Mouse (Mus musculus) CH12.LX (cell line): Measurements from ENCODE around the gene Gm20388. TPM values are rescaled to one million over a fixed set of nuclear protein-coding genes. Genes with fewer than 3 reads are reported as not detected.

Experiments
- DNase-seq: peaks from one replicate; pipeline ENCODE4 v3.0.0-alpha.2; 2013; ENCODE audit errors: extremely low read depth
- H3K27ac ChIP-seq: 2 replicates; pipeline ENCODE4 v1.5.1; 2012; ENCODE audit warnings: low read depth, mild to moderate bottlenecking, control low read depth, moderate library complexity; ENCODE audit not compliant: insufficient read depth
- H3K27me3 ChIP-seq: replicated peaks from 2 replicates; pipeline ENCODE3; 2012; ENCODE audit warnings: inconsistent platforms
- H3K36me3 ChIP-seq, 2 experiments: replicated peaks in 1 of 2; 2 replicates each; pipeline versions ENCODE3 to v1.6.1; 2012; ENCODE audit warnings: inconsistent platforms in 1 of 2, low read length in 1 of 2, mild to moderate bottlenecking in 1 of 2, mixed read lengths in 1 of 2, moderate library complexity in 1 of 2; ENCODE audit not compliant: control insufficient read depth in 1 of 2, insufficient read depth in 1 of 2
- H3K4me1 ChIP-seq, 2 experiments: 2 replicates each; pipeline ENCODE4 v1.6.1; 2012; ENCODE audit warnings: inconsistent platforms in 1 of 2, moderate library complexity in 1 of 2; ENCODE audit not compliant: insufficient read depth in 2 of 2, control insufficient read depth in 1 of 2
- H3K4me2 ChIP-seq: 2 replicates; pipeline ENCODE4 v1.6.1; 2012; ENCODE audit warnings: low read depth, mild to moderate bottlenecking, control low read depth; ENCODE audit not compliant: poor library complexity, insufficient read depth, severe bottlenecking
- H3K4me3 ChIP-seq, 3 experiments: fragments of 150-350 bp in 1 of 3; sonication (generic) in 1 of 3; replicated peaks in 1 of 3; 2 replicates each; pipeline versions ENCODE3 to v1.5.1; 2011 to 2012; ENCODE audit warnings: low read depth in 2 of 3, low read length in 2 of 3, mild to moderate bottlenecking in 2 of 3, moderate library complexity in 2 of 3, control low read depth in 1 of 3, improper control_type of control experiment in 1 of 3, inconsistent platforms in 1 of 3, mixed read lengths in 1 of 3; ENCODE audit not compliant: poor library complexity in 1 of 3
- H3K79me2 ChIP-seq: replicated peaks from 2 replicates; pipeline ENCODE4 v1.6.1; 2012; ENCODE audit warnings: mild to moderate bottlenecking, moderate library complexity; ENCODE audit not compliant: control insufficient read depth, poor library complexity, insufficient read depth, severe bottlenecking; ENCODE audit errors: extremely low read depth
- H3K9ac ChIP-seq: 2 replicates; pipeline ENCODE4 v1.6.1; 2012; ENCODE audit warnings: low read depth, mild to moderate bottlenecking, control low read depth, moderate library complexity; ENCODE audit not compliant: insufficient read depth
- H3K9me3 ChIP-seq: replicated peaks from 2 replicates; pipeline ENCODE3; 2012; ENCODE audit warnings: low read length, inconsistent platforms, mixed read lengths
- BHLHE40 ChIP-seq: IDR thresholded peaks from 2 replicates; pipeline ENCODE4 v1.6.1; 2011; ENCODE audit warnings: mild to moderate bottlenecking, low read depth, low read length, improper control_type of control experiment
- CHD1 ChIP-seq: IDR thresholded peaks from 2 replicates; pipeline ENCODE4 v1.6.1; 2012; ENCODE audit warnings: low read depth, low read length, improper control_type of control experiment, inconsistent platforms
- CTCF ChIP-seq, 2 experiments: IDR thresholded peaks in 1 of 2; conservative IDR thresholded peaks in 1 of 2; 2 replicates each; pipeline ENCODE4 v1.5.1; 2011 to 2012; ENCODE audit warnings: low read depth in 2 of 2, low read length in 2 of 2, improper control_type of control experiment in 1 of 2, inconsistent platforms in 1 of 2, mild to moderate bottlenecking in 1 of 2, moderate library complexity in 1 of 2
- E2F4 ChIP-seq: IDR thresholded peaks from 2 replicates; pipeline ENCODE4 v1.6.1; 2011; ENCODE audit warnings: low read depth, low read length, improper control_type of control experiment; ENCODE audit not compliant: insufficient replicate concordance
- ELF1 ChIP-seq: IDR thresholded peaks from 2 replicates; pipeline ENCODE4 v1.6.1; 2014; ENCODE audit warnings: low read depth, mild to moderate bottlenecking, inconsistent platforms, low read length, improper control_type of control experiment
- EP300 ChIP-seq: IDR thresholded peaks from 2 replicates; pipeline ENCODE4 v1.6.1; 2011; ENCODE audit warnings: low read length, improper control_type of control experiment
- HCFC1 ChIP-seq: IDR thresholded peaks from 2 replicates; pipeline ENCODE4 v1.6.1; 2012; ENCODE audit warnings: low read depth, mild to moderate bottlenecking, inconsistent platforms, low read length, improper control_type of control experiment
- IRF4 ChIP-seq: IDR thresholded peaks from 2 replicates; pipeline ENCODE4 v1.6.1; 2014; ENCODE audit warnings: low read depth, mild to moderate bottlenecking, inconsistent platforms, low read length, improper control_type of control experiment
- JUN ChIP-seq: IDR thresholded peaks from 2 replicates; pipeline ENCODE4 v1.6.1; 2011; ENCODE audit warnings: low read depth, mild to moderate bottlenecking, low read length, improper control_type of control experiment, moderate library complexity; ENCODE audit not compliant: insufficient read depth
- JUND ChIP-seq: conservative IDR thresholded peaks from 2 replicates; pipeline ENCODE4 v1.6.1; 2011; ENCODE audit warnings: low read depth, low read length, improper control_type of control experiment
- KAT2A ChIP-seq: IDR thresholded peaks from 2 replicates; pipeline ENCODE4 v1.6.1; 2012; ENCODE audit warnings: low read length, improper control_type of control experiment, inconsistent platforms; ENCODE audit not compliant: insufficient replicate concordance
- MAFK ChIP-seq: IDR thresholded peaks from 2 replicates; pipeline ENCODE4 v1.6.1; 2011; ENCODE audit warnings: low read length, improper control_type of control experiment; ENCODE audit not compliant: insufficient replicate concordance
- MAX ChIP-seq: IDR thresholded peaks from 2 replicates; pipeline ENCODE4 v1.6.1; 2011; ENCODE audit warnings: low read length, improper control_type of control experiment
- MAZ ChIP-seq: IDR thresholded peaks from 2 replicates; pipeline ENCODE4 v1.6.1; 2012; ENCODE audit warnings: low read depth, mild to moderate bottlenecking, inconsistent platforms, low read length, improper control_type of control experiment, moderate library complexity
- MXI1 ChIP-seq: IDR thresholded peaks from 2 replicates; pipeline ENCODE4 v1.6.1; 2011; ENCODE audit warnings: mild to moderate bottlenecking, low read depth, low read length, improper control_type of control experiment
- MYC ChIP-seq: IDR thresholded peaks from 2 replicates; pipeline ENCODE4 v1.6.1; 2011; ENCODE audit warnings: low read depth, mild to moderate bottlenecking, improper control_type of control experiment, low read length
- NELFE ChIP-seq: IDR thresholded peaks from 2 replicates; pipeline ENCODE4 v1.6.1; 2011; ENCODE audit warnings: low read depth, low read length, improper control_type of control experiment
- PAX5 ChIP-seq: IDR thresholded peaks from 2 replicates; pipeline ENCODE4 v1.6.1; 2012; ENCODE audit warnings: low read length, inconsistent platforms, mixed read lengths
- POLR2A ChIP-seq: IDR thresholded peaks from 2 replicates; pipeline ENCODE4 v1.6.1; 2011; ENCODE audit warnings: low read depth, mild to moderate bottlenecking, improper control_type of control experiment, low read length
- POLR2AphosphoS2 ChIP-seq: IDR thresholded peaks from 2 replicates; pipeline ENCODE4 v1.6.1; 2011; ENCODE audit warnings: low read depth, low read length, improper control_type of control experiment
- RAD21 ChIP-seq: IDR thresholded peaks from 2 replicates; pipeline ENCODE4 v1.6.1; 2011; ENCODE audit warnings: low read depth, mild to moderate bottlenecking, low read length, improper control_type of control experiment, moderate library complexity
- RCOR1 ChIP-seq: conservative IDR thresholded peaks from 2 replicates; pipeline ENCODE4 v1.6.1; 2012; ENCODE audit warnings: low read depth, mild to moderate bottlenecking, inconsistent platforms, low read length, improper control_type of control experiment
- SIN3A ChIP-seq: IDR thresholded peaks from 2 replicates; pipeline ENCODE4 v1.6.1; 2012; ENCODE audit warnings: low read length, improper control_type of control experiment, inconsistent platforms
- SMC3 ChIP-seq: IDR thresholded peaks from 2 replicates; pipeline ENCODE4 v1.6.1; 2011; ENCODE audit warnings: low read depth, low read length, improper control_type of control experiment
- TBP ChIP-seq: conservative IDR thresholded peaks from 2 replicates; pipeline ENCODE4 v1.6.1; 2011; ENCODE audit warnings: low read depth, low read length, improper control_type of control experiment
- TCF12 ChIP-seq: IDR thresholded peaks from 2 replicates; pipeline ENCODE4 v1.6.1; 2014; ENCODE audit warnings: low read depth, mild to moderate bottlenecking, inconsistent platforms, low read length, improper control_type of control experiment
- USF1 ChIP-seq: IDR thresholded peaks from 2 replicates; pipeline ENCODE4 v1.6.1; 2014; ENCODE audit warnings: low read depth, mild to moderate bottlenecking, inconsistent platforms, low read length, improper control_type of control experiment
- USF2 ChIP-seq: conservative IDR thresholded peaks from 2 replicates; pipeline ENCODE4 v1.6.1; 2011; ENCODE audit warnings: low read depth, low read length, improper control_type of control experiment
- ZC3H11A ChIP-seq: IDR thresholded peaks from 2 replicates; pipeline ENCODE4 v1.6.1; 2012; ENCODE audit warnings: low read depth, mild to moderate bottlenecking, inconsistent platforms, low read length, improper control_type of control experiment
- ZMIZ1 ChIP-seq: IDR thresholded peaks from 2 replicates; pipeline ENCODE4 v1.6.1; 2012; ENCODE audit warnings: low read depth, mild to moderate bottlenecking, inconsistent platforms, low read length, improper control_type of control experiment
- dilution Hi-C: fragments of 300-500 bp; cut with MboI; formaldehyde crosslinking; loops from 2 replicates; pipeline ENCODE4 v1.14.3; 2020; ENCODE audit warnings: low sequenced_read_pairs; ENCODE audit not compliant: extremely low pct_unique_long_range_greater_than_20kb, extremely low pct_ligation_motif_present
- in situ Hi-C: fragments of 300-500 bp; cut with MboI; formaldehyde crosslinking; loops from 3 replicates; pipeline ENCODE4 v1.14.3; 2019; ENCODE audit warnings: low sequenced_read_pairs, low pct_ligation_motif_present, low pct_unique_long_range_greater_than_20kb, mixed read lengths
- polyA plus RNA-seq: library from polyadenylated mRNA; unstranded; fragments of >175 nt; gene quantifications from 2 replicates; pipeline ENCODE4 v1.2.1, GENCODE M21; 2012; ENCODE audit warnings: low read depth; ENCODE audit not compliant: insufficient read length
- total RNA-seq, 2 experiments: library from RNA; depleted of rRNA; stranded (reverse); fragments of 300-350 nt in 1 of 2; fragments of >200 nt in 1 of 2; gene quantifications; 2 replicates each; pipeline ENCODE4 v1.2.3; 2012 to 2014

Gm20388 gene
- total and polyA plus RNA-seq, 3 experiments: 14.8 to 26.3 (median 22.2) TPM

DNA sequence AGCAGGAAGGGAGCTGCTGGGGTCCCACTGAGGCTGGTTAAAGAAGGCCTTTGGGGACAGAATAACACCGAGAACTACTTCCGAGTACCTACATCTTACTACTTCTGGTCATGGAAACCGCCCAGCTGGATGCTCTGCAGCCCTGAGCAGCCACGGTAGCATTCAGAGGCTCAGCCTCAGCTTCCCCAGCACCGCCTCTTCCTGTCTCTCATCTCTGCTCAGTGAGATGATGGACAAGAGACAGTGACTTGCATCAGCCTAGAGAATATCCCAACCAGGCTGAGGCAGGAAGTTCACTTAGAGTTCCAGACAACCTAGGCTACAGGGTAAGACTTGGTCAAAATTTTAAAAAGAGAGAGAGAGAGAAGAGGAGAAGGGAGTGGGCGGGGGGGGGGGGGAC lies 3876.0 kb downstream of the Gm20388 start:
- H3K4me2 ChIP-seq: peak overlapping the region; percentile 74
- DNase-seq: peak; percentile 84
- H3K4me1 ChIP-seq: peaks cover 24 to 37% of the 10 kb centered on the region in 2 experiments
- peak overlapping the region; percentile 81; the same call in 1 of the 2 replicates for H3K27ac ChIP-seq
- H3K9ac ChIP-seq: peak overlapping the region; percentile 85
- H3K9me3 ChIP-seq: no peaks in the 10 kb centered on the region
- in situ Hi-C loops: no loop called here
- no peaks in the 10 kb centered on the region for H3K27me3 ChIP-seq
- no peaks in the 10 kb centered on the region for H3K79me2 ChIP-seq
- TF ChIP-seq ELF1 (peak; percentile 80), POLR2AphosphoS2 (peak; percentile 36; the same call in 1 of the 2 replicates), USF1 (no peak), TCF12 (peak; percentile 62), MXI1 (no peak; the same call in 1 of the 2 replicates), KAT2A (0 out of 2 replicates have a peak, but pooled peaks have one; percentile 22), TBP (0 out of 2 replicates have a peak, but pooled peaks have one; percentile 63), POLR2A (peak; percentile 66), HCFC1 (peak; percentile 62), NELFE (peak; percentile 65; the same call in 1 of the 2 replicates), CTCF (conservative IDR thresholded peaks at IDR 0.05 in 1 of 2, IDR thresholded peaks at IDR 0.05 in 1 of 2; ENCODE audit: low read depth in 2 of 2, low read length in 2 of 2) (no peak)
- dilution Hi-C loops: no loop called here
- H3K4me3 ChIP-seq: peak overlapping the region; percentile 55 to 69 (median 63)
- H3K36me3 ChIP-seq: peaks cover 17 to 41% of the 10 kb centered on the region in 2 experiments

DNA sequence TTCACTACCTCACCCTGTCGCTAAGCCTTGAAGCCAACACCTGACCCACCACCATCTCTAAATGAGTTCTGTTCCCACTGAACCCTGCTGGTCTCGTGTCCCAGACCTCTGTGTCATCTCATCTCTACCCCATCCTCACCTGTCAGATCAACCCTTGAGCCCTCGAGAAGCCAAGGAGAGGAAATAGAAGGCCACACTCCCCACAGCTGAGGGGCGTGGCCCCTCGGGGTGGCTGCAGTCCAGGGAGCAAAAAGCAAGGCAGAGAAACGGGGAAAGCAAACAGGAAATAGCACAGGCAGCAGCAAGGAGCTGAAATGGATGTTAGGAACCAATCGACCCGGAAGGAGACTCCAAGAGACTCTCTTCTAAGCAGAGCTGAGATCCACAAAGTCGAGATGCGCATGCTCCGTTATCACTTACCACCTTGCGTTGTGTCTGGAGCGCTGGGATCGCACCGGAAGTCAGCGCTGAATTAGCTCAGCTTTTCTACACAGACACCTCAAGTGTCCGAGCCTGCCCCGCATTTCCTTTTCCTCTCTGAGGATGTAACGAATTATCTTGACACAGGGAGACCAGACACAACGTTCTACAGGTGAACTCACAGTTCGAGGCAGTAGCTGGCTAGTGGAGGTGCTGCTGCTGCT lies 3876.7 kb downstream of the Gm20388 start:
- Histone ChIP-seq H3K4me1 (peaks cover 24 to 37% of the 10 kb centered on the region in 2 experiments), H3K4me3 (peak overlapping the region; percentile 63 to 74 (median 69)), H3K9me3 (no peaks in the 10 kb centered on the region), H3K4me2 (peak overlapping the region; percentile 35), H3K79me2 (no peaks in the 10 kb centered on the region), H3K27me3 (no peaks in the 10 kb centered on the region), H3K9ac (peak overlapping the region; percentile 85), H3K36me3 (peaks cover 17 to 39% of the 10 kb centered on the region in 2 experiments), H3K27ac (peak overlapping the region; percentile 81)
- DNase-seq: peak; percentile 88
- in situ Hi-C loops: no loop called here
- dilution Hi-C loops: no loop called here
- TF ChIP-seq CTCF (conservative IDR thresholded peaks at IDR 0.05 in 1 of 2, IDR thresholded peaks at IDR 0.05 in 1 of 2; ENCODE audit: low read depth in 2 of 2, low read length in 2 of 2): no peak
- no peak for TF ChIP-seq NELFE
- 0 out of 2 replicates have a peak, but pooled peaks have one; percentile 12 for TF ChIP-seq SIN3A
- TF ChIP-seq POLR2AphosphoS2: no peak
- no peak for TF ChIP-seq CHD1
- TF ChIP-seq BHLHE40: no peak
- peak; percentile 74 for TF ChIP-seq ELF1
- TF ChIP-seq RAD21: no peak
- TF ChIP-seq JUN: no peak
- no peak for TF ChIP-seq ZC3H11A
- TF ChIP-seq ZMIZ1: peak; percentile 31; the same call in 1 of the 2 replicates
- no peak for TF ChIP-seq JUND
- TF ChIP-seq MAFK: no peak
- TF ChIP-seq E2F4: no peak
- no peak for TF ChIP-seq KAT2A
- no peak for TF ChIP-seq MAX
- 0 out of 2 replicates have a peak, but pooled peaks have one; percentile 0 for TF ChIP-seq EP300
- no peak for TF ChIP-seq IRF4
- no peak for TF ChIP-seq PAX5
- TF ChIP-seq MYC: no peak
- no peak for TF ChIP-seq MAZ
- TF ChIP-seq USF1: no peak
- TF ChIP-seq TBP: 0 out of 2 replicates have a peak, but pooled peaks have one; percentile 60
- no peak for TF ChIP-seq RCOR1
- no peak for TF ChIP-seq SMC3
- TF ChIP-seq MXI1: peak; percentile 16; the same call in 1 of the 2 replicates
- no peak for TF ChIP-seq HCFC1
- no peak for TF ChIP-seq USF2
